In the genomic region with DNA sequence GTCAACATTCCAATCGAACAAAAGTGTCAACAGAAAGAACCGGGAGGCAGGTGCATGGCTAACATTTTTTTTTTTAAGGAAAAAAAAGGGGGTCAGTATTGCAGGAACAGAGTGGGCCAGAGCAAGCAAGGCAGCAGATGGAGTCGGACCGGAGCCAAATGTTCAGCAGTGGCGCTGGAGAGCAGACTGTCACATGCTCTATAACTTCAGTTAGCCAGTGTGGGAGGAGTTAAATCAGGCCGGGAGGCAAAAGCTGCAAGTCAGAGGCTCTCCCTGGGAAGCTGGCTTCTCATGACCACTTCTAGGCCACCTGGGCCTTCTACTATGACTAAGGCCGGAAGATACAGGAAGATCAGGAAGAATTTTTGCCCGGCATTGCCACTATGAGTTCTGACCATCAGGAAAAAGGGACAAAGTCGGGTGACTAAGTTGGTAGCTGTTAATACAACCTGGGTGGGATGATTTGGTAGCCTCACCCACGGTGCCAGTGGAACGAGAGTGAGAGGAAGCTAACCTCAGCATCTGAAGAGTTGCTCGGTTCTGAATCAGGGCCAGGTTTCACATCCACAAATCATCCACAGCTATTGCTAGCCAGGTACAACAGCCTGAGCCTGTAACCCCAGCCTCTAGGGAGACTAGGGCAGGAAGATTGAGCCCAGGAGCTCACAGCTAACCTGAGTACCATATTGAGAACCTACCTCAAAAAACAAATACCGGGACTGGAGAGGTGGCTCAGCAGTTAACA, we compare ENCODE assay signal across 9 mouse cellular contexts. TPM values are rescaled to one million over a fixed set of nuclear protein-coding genes. Genes with fewer than 3 reads are reported as not detected.
DNase-seq lines count a peak whose midpoint lies in the region; TF ChIP-seq lines count a peak whose summit lies in the region.
"Had no signal": no experiment of that assay in that cellular context is flagged by ENCODE, and none has a peak within 500 bp of the region (broad histone marks: within the 10 kb centered on the region; RNA-seq: fewer than 3 reads in every experiment).

No protein-coding gene starts in this region.

- no peak for TF ChIP-seq POLR2A in cerebellum, adult 2 months (IDR thresholded peaks at IDR 0.05; ENCODE audit: borderline replicate concordance, insufficient read depth, low read length)

- intact Hi-C loops in heart, postnatal 10 days (cut with DNase I): no loop called here

- TF ChIP-seq CTCF in cerebellum, adult 2 months (IDR thresholded peaks at IDR 0.05; ENCODE audit: borderline replicate concordance, insufficient read depth, low read depth, low read length): no peak

- H3K27me3 ChIP-seq in cerebellum, adult 2 months (ENCODE audit: control insufficient read depth, insufficient read depth, low read length): no peaks in the 10 kb centered on the region
- H3K27me3 ChIP-seq: heart, embryonic 13.5 days had no signal

- H3K4me3 ChIP-seq in cerebellum, adult 2 months (replicated peaks; ENCODE audit: insufficient read depth, low read depth, low read length): peak overlapping the region; percentile 7
- H3K4me3 ChIP-seq: heart, embryonic 13.5 days had no signal

- peaks cover 10% of the 10 kb centered on the region; the same call in 1 of the 2 replicates for H3K4me1 ChIP-seq in cerebellum, adult 2 months (ENCODE audit: control insufficient read depth, insufficient read depth, low read length)

- H3K27ac ChIP-seq in cerebellum, adult 2 months (ENCODE audit: insufficient read depth, low read length): peak overlapping the region; percentile 80
- H3K27ac ChIP-seq: heart, embryonic 13.5 days had no signal

- peak; percentile 61 for DNase-seq in layer of hippocampus, adult 11-12 months (ENCODE audit: low spot score)
- no peak for DNase-seq in layer of hippocampus, adult 9-10 months (ENCODE audit: low spot score)
- DNase-seq in cerebellum, adult 2 months: peak; percentile 91 to 95
- peak; percentile 50 to 56 for DNase-seq in heart, postnatal 10 days
- DNase-seq in lung, postnatal 36 days: peak; percentile 24
- no peak for DNase-seq in MN1 (ENCODE audit: low spot score)
- DNase-seq in thymus, postnatal 36 days: no peak
- DNase-seq in thymus, postnatal 25 days: no peak

- WGBS in cerebellum, adult 2 months: 9% methylated on average over 13 of the region's 13 CpGs

RNA-seq across cellular contexts. Expression of a gene that starts 21.9 kb away (rescaled TPM):
- polyA plus RNA-seq in cerebellum, adult 2 months (2012; rRNA removed): not detected in 2 replicates
- total RNA-seq in heart, postnatal 10 days (2021): not detected
- polyA plus RNA-seq: heart, embryonic 13.5 days had no signal

RNA-seq across cellular contexts. Expression of a gene that starts 22.5 kb away (rescaled TPM):
- 32.4 and 34.1 TPM in 2 replicates for polyA plus RNA-seq in cerebellum, adult 2 months (2012; rRNA removed)
- 10 to 100 TPM; 23.9 to 24.3 TPM for total RNA-seq in heart, postnatal 10 days (2021)

Comparison
In these comparisons a context has a peak if more than half of its experiments do, and no peak if none do; other contexts are left out.
1. DNase-seq: peak in layer of hippocampus, adult 11-12 months (single experiment), cerebellum, adult 2 months (2 of 2), heart, postnatal 10 days (2 of 2) and lung, postnatal 36 days (single experiment); none in layer of hippocampus, adult 9-10 months (single experiment), MN1 (single experiment), thymus, postnatal 36 days (0 of 2) and thymus, postnatal 25 days (single experiment).